Mouse (Mus musculus) thymus, postnatal 0 days (tissue): ENCODE measurements around the gene Olfr140. TPM values are rescaled to one million over a fixed set of nuclear protein-coding genes. Genes with fewer than 3 reads are reported as not detected.

Experiments used
- DNase-seq: peaks from one replicate; pipeline ENCODE4 v3.0.0-alpha.2; 2015; ENCODE audit warnings: low spot score
- polyA plus RNA-seq: library from polyadenylated mRNA; unstranded; fragments of >200 nt; fragmentation: Nextera tagmentation; extraction: Ambion mirVana; gene quantifications from 2 replicates; pipeline ENCODE4 v1.2.1, GENCODE M21; 2015

The Olfr140 gene
- not detected in 2 replicates for polyA plus RNA-seq

DNA sequence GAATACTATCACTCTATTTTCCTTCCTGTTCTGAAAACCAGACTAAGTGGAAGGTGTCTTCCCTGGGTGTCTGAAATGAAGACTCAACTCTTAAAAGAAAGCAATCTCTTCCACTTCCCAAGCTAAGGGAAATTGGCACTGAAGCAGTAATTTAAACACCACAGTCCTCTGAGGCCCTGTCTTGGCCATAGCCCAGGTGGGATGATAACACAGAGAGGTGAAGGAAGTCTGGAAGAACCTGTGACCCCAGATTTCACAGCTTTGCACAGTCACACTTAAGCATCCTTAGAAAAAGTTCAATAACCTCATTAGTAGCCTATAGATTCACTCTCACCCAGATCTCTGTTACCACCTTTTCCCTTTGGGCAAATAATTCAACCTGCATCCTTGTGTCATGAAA, at the start of gene Olfr140:
TSS of gene Olfr140 (minus strand) at position 101 of the 400 bp plus-strand sequence.
- no peak for DNase-seq

DNA sequence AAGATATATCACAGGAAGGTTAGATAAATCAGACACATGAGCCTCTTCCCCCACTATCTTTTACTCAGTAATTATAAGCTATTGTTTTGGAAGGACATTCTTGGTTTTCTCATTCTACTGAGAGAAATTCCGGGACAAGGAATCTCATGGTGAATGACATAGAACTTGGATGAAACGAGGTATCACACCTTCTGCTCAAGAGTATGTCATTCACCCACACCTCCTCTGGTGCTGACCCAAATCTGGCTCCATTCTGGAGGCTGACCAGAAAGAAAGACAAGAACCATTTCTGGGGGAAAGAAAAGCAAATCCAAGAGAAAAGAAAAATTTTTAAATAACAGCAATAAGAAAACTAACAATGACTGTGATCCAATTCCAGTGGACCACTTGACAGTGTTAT, 6.7 kb upstream of the Olfr140 start:
- no peak for DNase-seq

DNA sequence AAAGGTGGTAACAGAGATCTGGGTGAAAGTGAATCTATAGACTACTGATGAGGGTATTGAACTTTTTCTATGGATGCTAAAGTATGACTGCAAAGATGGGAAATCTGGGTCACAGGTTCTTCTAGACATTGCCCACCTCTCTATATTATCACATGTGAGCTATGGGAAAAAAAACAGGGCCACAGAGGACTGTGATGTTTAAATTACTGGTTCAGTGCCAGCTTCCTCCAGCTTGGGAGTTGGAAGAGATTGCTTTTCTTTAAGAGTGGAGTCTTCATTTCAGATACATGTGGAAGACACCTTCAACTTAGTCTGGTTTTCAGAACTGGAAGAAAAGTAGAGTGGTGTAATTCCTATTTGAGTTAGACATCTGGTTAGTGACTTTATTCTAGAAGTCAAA, 28.4 kb downstream of the Olfr140 start, which contains the start of gene Olfr1265:
TSS of gene Olfr1265 (plus strand) at position 301 of the 400 bp plus-strand sequence.
- no peak for DNase-seq

GRCm38 (mm10) chr2:90025477-90025876, 37.9 kb downstream of the Olfr140 start, which contains the start of gene Olfr1264:
TSS of gene Olfr1264 (minus strand) at chr2:90025577.
- no peak for DNase-seq

DNA sequence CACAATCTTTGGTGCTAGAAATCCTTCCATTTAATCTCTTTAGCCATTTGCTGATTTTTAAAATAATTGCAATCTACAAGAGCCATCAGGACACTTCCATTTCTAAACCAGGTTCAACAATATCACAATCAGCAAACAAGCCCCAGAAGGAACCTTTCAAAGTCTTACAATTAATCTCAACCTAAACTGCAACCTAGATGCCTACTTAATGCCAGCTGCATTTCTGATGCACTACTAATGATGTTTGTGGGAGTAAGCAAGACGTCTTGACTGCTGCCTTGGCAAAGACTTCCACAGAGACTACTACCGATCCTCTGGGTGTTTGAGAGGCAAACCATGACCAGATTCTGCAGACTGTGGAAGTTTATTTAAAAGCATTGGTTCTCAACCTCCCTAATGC, 51.6 kb downstream of the Olfr140 start, which contains the start of gene Olfr1263:
TSS of gene Olfr1263 (plus strand) at position 301 of the 400 bp plus-strand sequence.
- DNase-seq: no peak

GRCm38 (mm10) chr2:89999845-90000244, 63.5 kb downstream of the Olfr140 start, which contains the start of gene Olfr1262:
TSS of gene Olfr1262 (plus strand) at chr2:90000145.
- no peak for DNase-seq

Other genes with a start within 250 kb of the Olfr140 start
- gene Olfr1256, start 222.0 kb downstream of the Olfr140 start, polyA plus RNA-seq: not detected in 2 replicates
- gene Olfr48, start 215.4 kb downstream of the Olfr140 start, polyA plus RNA-seq: not detected in 2 replicates
- not detected in 2 replicates for gene Olfr1257, start 185.2 kb downstream of the Olfr140 start, polyA plus RNA-seq
- not detected in 2 replicates for gene Olfr1258, start 136.3 kb downstream of the Olfr140 start, polyA plus RNA-seq
- not detected in 2 replicates for gene Olfr1259, start 114.9 kb downstream of the Olfr140 start, polyA plus RNA-seq
- not detected in 2 replicates for gene Olfr1260, start 89.3 kb downstream of the Olfr140 start, polyA plus RNA-seq
- gene Olfr1261, start 72.4 kb downstream of the Olfr140 start, polyA plus RNA-seq: not detected in 2 replicates
- not detected in 2 replicates for gene Olfr1262, start 63.4 kb downstream of the Olfr140 start, polyA plus RNA-seq
- not detected in 2 replicates for gene Olfr1263, start 51.5 kb downstream of the Olfr140 start, polyA plus RNA-seq
- not detected in 2 replicates for gene Olfr1264, start 38.0 kb downstream of the Olfr140 start, polyA plus RNA-seq
- gene Olfr1265, start 28.3 kb downstream of the Olfr140 start, polyA plus RNA-seq: not detected in 2 replicates
- not detected in 2 replicates for gene Olfr1269, start 57.8 kb upstream of the Olfr140 start, polyA plus RNA-seq
- not detected in 2 replicates for gene Olfr32, start 78.7 kb upstream of the Olfr140 start, polyA plus RNA-seq
- gene Olfr1270, start 89.5 kb upstream of the Olfr140 start, polyA plus RNA-seq: not detected in 2 replicates
- not detected in 2 replicates for gene Olfr1506, start 160.9 kb upstream of the Olfr140 start, polyA plus RNA-seq
- not detected in 2 replicates for gene Olfr142, start 194.0 kb upstream of the Olfr140 start, polyA plus RNA-seq
- gene Olfr1271, start 207.4 kb upstream of the Olfr140 start, polyA plus RNA-seq: not detected in 2 replicates
- not detected in 2 replicates for gene Olfr1272, start 229.2 kb upstream of the Olfr140 start, polyA plus RNA-seq